Mouse (Mus musculus) E14TG2a.4 (cell line): ENCODE measurements around the gene Osbpl9.

Source experiments
- H3K27me3 ChIP-seq: 2 replicates; pipeline ENCODE4 v1.6.1; 2014; ENCODE audit warnings: low read length, control low read depth; ENCODE audit not compliant: insufficient read depth
- H3K36me3 ChIP-seq: 2 replicates; pipeline ENCODE4 v1.6.1; 2014; ENCODE audit warnings: low read length, control low read depth; ENCODE audit not compliant: insufficient read depth
- H3K4me1 ChIP-seq: replicated peaks from 2 replicates; pipeline ENCODE4 v1.6.1; 2014; ENCODE audit warnings: low read depth, low read length, control low read depth
- H3K4me3 ChIP-seq: replicated peaks from 2 replicates; pipeline ENCODE4 v1.5.1; 2014; ENCODE audit warnings: mild to moderate bottlenecking, low read length
- H3K9me3 ChIP-seq: 2 replicates; pipeline ENCODE4 v1.6.1; 2014; ENCODE audit warnings: low read length, control low read depth
- CTCF ChIP-seq: conservative IDR thresholded peaks from 2 replicates; pipeline ENCODE4 v1.5.1; 2014; ENCODE audit warnings: low read length
- NANOG ChIP-seq: IDR thresholded peaks from 2 replicates; pipeline ENCODE4 v1.6.1; 2014; ENCODE audit warnings: borderline replicate concordance, low read length, mixed read lengths
- POU5F1 ChIP-seq: IDR thresholded peaks from 2 replicates; pipeline ENCODE4 v1.6.1; 2014; ENCODE audit warnings: low read length, borderline replicate concordance

Gene Osbpl9

DNA sequence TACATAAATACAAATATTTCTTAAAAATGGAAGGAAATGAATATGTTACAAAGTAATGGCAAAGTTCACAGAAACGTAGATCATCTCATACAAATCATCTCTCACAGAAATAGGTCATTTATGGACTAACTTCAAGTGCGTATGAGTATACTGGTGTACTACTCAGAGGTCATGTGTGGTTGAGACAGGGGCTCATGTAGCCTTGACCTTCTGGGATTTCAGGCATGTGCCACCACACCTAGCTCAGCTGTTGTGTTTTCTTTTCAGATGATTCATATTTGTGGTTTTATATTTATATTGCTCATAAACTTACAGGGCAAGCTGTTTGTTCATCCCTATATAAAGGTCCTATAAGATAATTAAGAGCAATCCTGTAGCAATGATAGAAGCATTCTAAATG is 171.8 kb downstream of the Osbpl9 start:
- TF ChIP-seq NANOG (no peak), CTCF (no peak)
- Histone ChIP-seq H3K9me3 (no peaks in the 10 kb centered on the region), H3K27me3 (no peaks in the 10 kb centered on the region), H3K4me1 (peaks cover 24% of the 10 kb centered on the region), H3K4me3 (no peak overlapping the region), H3K36me3 (peaks cover 66% of the 10 kb centered on the region)

DNA sequence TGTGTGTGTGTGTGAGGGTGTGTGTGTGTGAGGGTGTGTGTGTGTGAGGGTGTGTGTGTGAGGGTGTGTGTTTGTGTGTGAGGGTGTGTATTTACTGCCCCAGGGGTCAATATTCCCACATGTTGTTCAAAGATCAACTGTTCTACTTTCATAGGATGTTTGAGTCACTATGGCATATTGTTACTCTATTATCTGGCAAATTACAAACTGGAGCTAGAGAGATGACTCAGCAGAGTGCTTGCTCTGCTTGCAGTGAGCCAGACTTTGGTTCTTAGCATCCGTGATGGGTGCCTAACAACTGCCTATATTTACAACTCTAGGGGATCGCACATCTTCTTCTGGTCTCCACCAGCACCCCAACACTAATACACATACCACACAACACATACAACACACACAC is 172.2 kb downstream of the Osbpl9 start:
- no peak overlapping the region for H3K4me3 ChIP-seq
- no peak for TF ChIP-seq NANOG
- TF ChIP-seq CTCF: no peak
- TF ChIP-seq POU5F1: no peak
- peaks cover 28% of the 10 kb centered on the region for H3K4me1 ChIP-seq
- H3K27me3 ChIP-seq: no peaks in the 10 kb centered on the region
- H3K9me3 ChIP-seq: no peaks in the 10 kb centered on the region
- H3K36me3 ChIP-seq: peaks cover 66% of the 10 kb centered on the region

- TF ChIP-seq POU5F1 (peak; percentile 12; the same call in 1 of the 2 replicates), CTCF (no peak), NANOG (peak; percentile 88)
- Histone ChIP-seq H3K36me3 (peaks cover 51% of the 10 kb centered on the region), H3K9me3 (no peaks in the 10 kb centered on the region)
These were observed 175.5 kb downstream of the Osbpl9 start for GRCm38 (mm10) chr4:109026543-109026942.

GRCm38 (mm10) chr4:109025061-109025460 is 177.0 kb downstream of the Osbpl9 start:
- Histone ChIP-seq H3K36me3 (peaks cover 41% of the 10 kb centered on the region), H3K9me3 (no peaks in the 10 kb centered on the region), H3K27me3 (no peaks in the 10 kb centered on the region), H3K4me1 (peaks cover 35% of the 10 kb centered on the region), H3K4me3 (no peak overlapping the region)
- TF ChIP-seq CTCF (no peak), POU5F1 (no peak), NANOG (no peak)

More at GRCm38 (mm10) chr4:109026543-109026942, 175.5 kb downstream of the Osbpl9 start:
- Histone ChIP-seq H3K4me3 (no peak overlapping the region), H3K4me1 (peaks cover 35% of the 10 kb centered on the region), H3K27me3 (no peaks in the 10 kb centered on the region)

DNA sequence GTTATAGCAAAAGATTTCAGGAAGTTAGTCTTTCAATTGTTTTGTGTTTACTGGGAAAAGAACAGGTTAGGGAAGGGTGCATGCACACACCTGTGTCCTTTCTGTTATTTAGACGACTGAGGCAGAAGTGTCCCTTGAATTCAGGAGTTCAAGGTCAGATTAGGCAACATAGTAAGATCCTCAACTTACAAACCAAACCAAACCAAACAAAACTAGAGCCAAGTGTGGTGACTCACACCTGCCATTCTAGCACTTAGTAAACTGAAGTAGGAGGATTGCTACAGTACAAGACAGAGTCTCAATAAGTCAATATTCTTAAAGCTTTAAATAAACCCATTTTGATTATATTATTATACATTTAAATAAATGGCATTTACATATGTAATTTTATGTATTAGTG is 180.1 kb downstream of the Osbpl9 start:
- Histone ChIP-seq H3K9me3 (no peaks in the 10 kb centered on the region), H3K36me3 (peaks cover 45% of the 10 kb centered on the region), H3K27me3 (no peaks in the 10 kb centered on the region), H3K4me3 (no peak overlapping the region), H3K4me1 (peaks cover 31% of the 10 kb centered on the region)
- TF ChIP-seq NANOG: no peak

GRCm38 (mm10) chr4:109019301-109019700 is 182.8 kb downstream of the Osbpl9 start:
- Histone ChIP-seq H3K4me1 (peaks cover 7% of the 10 kb centered on the region; the same call in 1 of the 2 replicates), H3K9me3 (no peaks in the 10 kb centered on the region), H3K27me3 (no peaks in the 10 kb centered on the region), H3K4me3 (no peak overlapping the region), H3K36me3 (peaks cover 47% of the 10 kb centered on the region)
- TF ChIP-seq NANOG (no peak), POU5F1 (no peak), CTCF (no peak)

DNA sequence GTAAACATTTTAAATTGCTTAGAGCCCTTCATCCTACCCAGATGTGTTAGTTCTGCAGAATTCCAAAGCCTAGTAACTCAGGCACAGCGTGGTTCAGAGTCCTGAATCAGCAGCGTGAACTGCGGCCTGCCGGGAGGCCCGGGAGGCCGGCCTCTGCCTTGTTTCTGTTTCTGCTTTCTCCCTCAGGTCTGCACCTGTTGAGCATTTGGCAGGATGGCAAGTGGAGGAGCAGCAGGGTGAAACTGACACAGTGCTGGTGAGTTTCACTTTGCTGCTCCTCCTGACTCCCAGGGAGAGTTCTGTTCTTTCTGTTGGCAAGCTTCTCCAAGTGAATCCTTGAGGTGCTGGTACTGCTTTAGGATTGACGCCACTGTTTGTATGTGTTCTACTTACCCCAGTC is 184.6 kb downstream of the Osbpl9 start:
- H3K27me3 ChIP-seq: no peaks in the 10 kb centered on the region
- peaks cover 5% of the 10 kb centered on the region; the same call in 1 of the 2 replicates for H3K4me1 ChIP-seq
- H3K4me3 ChIP-seq: no peak overlapping the region
- H3K9me3 ChIP-seq: no peaks in the 10 kb centered on the region
- TF ChIP-seq NANOG (no peak), CTCF (no peak), POU5F1 (no peak)
- peaks cover 48% of the 10 kb centered on the region for H3K36me3 ChIP-seq

- H3K36me3 ChIP-seq: peaks cover 34% of the 10 kb centered on the region
- no peaks in the 10 kb centered on the region for H3K27me3 ChIP-seq
- peaks cover 10% of the 10 kb centered on the region for H3K4me1 ChIP-seq
- no peak overlapping the region for H3K4me3 ChIP-seq
- TF ChIP-seq POU5F1: no peak
- TF ChIP-seq CTCF: no peak
- TF ChIP-seq NANOG: no peak
- no peaks in the 10 kb centered on the region for H3K9me3 ChIP-seq
These were observed 188.0 kb downstream of the Osbpl9 start for GRCm38 (mm10) chr4:109014091-109014490.
